Mouse (Mus musculus): ENCODE measurements at regions not wholly inside any gene's neighbourhood (a gene's known extent, or its start where the extent isn't known, plus 50 kb on each side); places are given as distances from the start of the nearest gene placed in this dataset.

GRCm38 (mm10) chr6:117788580-117789540 is 52.1 kb upstream of the Zfp637 start:
- Histone ChIP-seq H3K9ac (ENCODE audit: insufficient read depth, low read depth) (no peak overlapping the region), H3K27ac (ENCODE audit: insufficient read depth, low read depth) (no peak overlapping the region), H3K36me3 (replicated peaks in 1 of 2; ENCODE audit: control insufficient read depth in 1 of 2, insufficient read depth in 1 of 2, low read length in 1 of 2) (no peaks in the 10 kb centered on the region), H3K4me2 (ENCODE audit: insufficient read depth, low read depth, poor library complexity, severe bottlenecking) (no peak overlapping the region), H3K4me3 (replicated peaks in 1 of 3; ENCODE audit: low read depth in 2 of 3, low read length in 2 of 3, poor library complexity in 1 of 3) (no peak overlapping the region), H3K27me3 (replicated peaks) (peaks cover 70% of the 10 kb centered on the region), H3K4me1 (ENCODE audit: control insufficient read depth in 1 of 2, insufficient read depth in 2 of 2) (no peaks in the 10 kb centered on the region), H3K79me2 (replicated peaks; ENCODE audit: control insufficient read depth, extremely low read depth, insufficient read depth, poor library complexity, severe bottlenecking) (no peaks in the 10 kb centered on the region), H3K9me3 (replicated peaks; ENCODE audit: low read length) (peaks cover 2% of the 10 kb centered on the region)
- dilution Hi-C loops (cut with MboI; ENCODE audit: extremely low pct_ligation_motif_present, extremely low pct_unique_long_range_greater_than_20kb, low sequenced_read_pairs), result no loop called here
- no peak for TF ChIP-seq CTCF (conservative IDR thresholded peaks at IDR 0.05 in 1 of 2, IDR thresholded peaks at IDR 0.05 in 1 of 2; ENCODE audit: low read depth in 2 of 2, low read length in 2 of 2)
- TF ChIP-seq RAD21 (IDR thresholded peaks at IDR 0.05; ENCODE audit: low read depth, low read length), result no peak
- TF ChIP-seq KAT2A (IDR thresholded peaks at IDR 0.05; ENCODE audit: insufficient replicate concordance, low read length), result no peak
- TF ChIP-seq EP300 (IDR thresholded peaks at IDR 0.05; ENCODE audit: low read length), result no peak
- no peak for TF ChIP-seq ZC3H11A (IDR thresholded peaks at IDR 0.05; ENCODE audit: low read depth, low read length)
- TF ChIP-seq MAFK (IDR thresholded peaks at IDR 0.05; ENCODE audit: insufficient replicate concordance, low read length), result no peak
- no peak for TF ChIP-seq CHD2 (IDR thresholded peaks at IDR 0.05; ENCODE audit: low read length)
- no peak for TF ChIP-seq ELF1 (IDR thresholded peaks at IDR 0.05; ENCODE audit: low read depth, low read length)
- TF ChIP-seq SMC3 (IDR thresholded peaks at IDR 0.05; ENCODE audit: low read depth, low read length), result no peak
- no peak for TF ChIP-seq POLR2AphosphoS2 (IDR thresholded peaks at IDR 0.05; ENCODE audit: low read depth, low read length)
- TF ChIP-seq MXI1 (IDR thresholded peaks at IDR 0.05; ENCODE audit: low read depth, low read length), result no peak
- no peak for TF ChIP-seq NELFE (IDR thresholded peaks at IDR 0.05; ENCODE audit: low read depth, low read length)
- no peak for TF ChIP-seq JUN (IDR thresholded peaks at IDR 0.05; ENCODE audit: insufficient read depth, low read depth, low read length)
- no peak for TF ChIP-seq POLR2A (IDR thresholded peaks at IDR 0.05; ENCODE audit: low read depth, low read length)
- no peak for DNase-seq (ENCODE audit: extremely low read depth)
- in situ Hi-C loops (cut with MboI; ENCODE audit: low pct_ligation_motif_present, low pct_unique_long_range_greater_than_20kb, low sequenced_read_pairs), result no loop called here

GRCm38 (mm10) chr6:117790581-117790980 is 50.4 kb upstream of the Zfp637 start:
- in situ Hi-C loops (cut with MboI; ENCODE audit: low pct_ligation_motif_present, low pct_unique_long_range_greater_than_20kb, low sequenced_read_pairs) (no loop called here), dilution Hi-C loops (cut with MboI; ENCODE audit: extremely low pct_ligation_motif_present, extremely low pct_unique_long_range_greater_than_20kb, low sequenced_read_pairs) (no loop called here)
- Histone ChIP-seq H3K9ac (ENCODE audit: insufficient read depth, low read depth) (no peak overlapping the region), H3K27ac (ENCODE audit: insufficient read depth, low read depth) (no peak overlapping the region), H3K4me1 (ENCODE audit: control insufficient read depth in 1 of 2, insufficient read depth in 2 of 2) (no peaks in the 10 kb centered on the region), H3K79me2 (replicated peaks; ENCODE audit: control insufficient read depth, extremely low read depth, insufficient read depth, poor library complexity, severe bottlenecking) (no peaks in the 10 kb centered on the region), H3K4me3 (replicated peaks in 1 of 3; ENCODE audit: low read depth in 2 of 3, low read length in 2 of 3, poor library complexity in 1 of 3) (no peak overlapping the region), H3K4me2 (ENCODE audit: insufficient read depth, low read depth, poor library complexity, severe bottlenecking) (no peak overlapping the region), H3K36me3 (replicated peaks in 1 of 2; ENCODE audit: control insufficient read depth in 1 of 2, insufficient read depth in 1 of 2, low read length in 1 of 2) (no peaks in the 10 kb centered on the region), H3K27me3 (replicated peaks) (peaks cover 56% of the 10 kb centered on the region), H3K9me3 (replicated peaks; ENCODE audit: low read length) (peaks cover 2% of the 10 kb centered on the region)
- DNase-seq (ENCODE audit: extremely low read depth), result no peak
- no peak for TF ChIP-seq TBP (conservative IDR thresholded peaks at IDR 0.05; ENCODE audit: low read depth, low read length)
- no peak for TF ChIP-seq KAT2A (IDR thresholded peaks at IDR 0.05; ENCODE audit: insufficient replicate concordance, low read length)
- no peak for TF ChIP-seq MEF2A (IDR thresholded peaks at IDR 0.05; ENCODE audit: borderline replicate concordance, low read depth, low read length)
- TF ChIP-seq MYC (IDR thresholded peaks at IDR 0.05; ENCODE audit: low read depth, low read length), result no peak
- TF ChIP-seq JUN (IDR thresholded peaks at IDR 0.05; ENCODE audit: insufficient read depth, low read depth, low read length), result no peak
- no peak for TF ChIP-seq ZKSCAN1 (IDR thresholded peaks at IDR 0.05; ENCODE audit: borderline replicate concordance, low read depth, low read length)
- TF ChIP-seq USF1 (IDR thresholded peaks at IDR 0.05; ENCODE audit: low read depth, low read length), result no peak
- no peak for TF ChIP-seq MAZ (IDR thresholded peaks at IDR 0.05; ENCODE audit: low read depth, low read length)
- TF ChIP-seq UBTF (IDR thresholded peaks at IDR 0.05; ENCODE audit: low read depth, low read length), result no peak
- TF ChIP-seq BHLHE40 (IDR thresholded peaks at IDR 0.05; ENCODE audit: low read depth, low read length), result no peak
- no peak for TF ChIP-seq NELFE (IDR thresholded peaks at IDR 0.05; ENCODE audit: low read depth, low read length)
- no peak for TF ChIP-seq ZMIZ1 (IDR thresholded peaks at IDR 0.05; ENCODE audit: low read depth, low read length)
- TF ChIP-seq MAX (IDR thresholded peaks at IDR 0.05; ENCODE audit: low read length), result no peak
